Mouse (Mus musculus): ENCODE measurements around the gene Mrgprd. TPM values are rescaled to one million over a fixed set of nuclear protein-coding genes. Genes with fewer than 3 reads are reported as not detected.

Mrgprd gene
- not detected in 2 replicates for polyA plus RNA-seq (2015; fragmentation: Nextera tagmentation; extraction: Ambion mirVana)

GRCm38 (mm10) chr7:145314785-145315411 is at the start of gene Mrgprd:
Gene Mrgprd, plus strand, starts transcription at chr7:145314835.
- no peaks in the 10 kb centered on the region for H3K27me3 ChIP-seq
- H3K4me1 ChIP-seq: no peaks in the 10 kb centered on the region
- no peak for ATAC-seq (ENCODE audit: insufficient number of reproducible peaks, insufficient read depth, low FRiP score, low TSS enrichment, low read depth)
- no peaks in the 10 kb centered on the region for H3K36me3 ChIP-seq
- no peak within 1 kb of the TSS for H3K4me2 ChIP-seq
- WGBS: 93% methylated on average over 6 of the region's 6 CpGs
- H3K9ac ChIP-seq: no peak within 1 kb of the TSS
- no peaks in the 10 kb centered on the region for H3K9me3 ChIP-seq
- no peak within 1 kb of the TSS for H3K27ac ChIP-seq
- H3K4me3 ChIP-seq: no peak within 1 kb of the TSS

- Histone ChIP-seq H3K4me2 (no peak overlapping the region), H3K36me3 (peaks cover 74% of the 10 kb centered on the region)
- ATAC-seq (ENCODE audit: insufficient number of reproducible peaks, insufficient read depth, low FRiP score, low TSS enrichment, low read depth): no peak
These were observed 48.6 kb upstream of the Mrgprd start for GRCm38 (mm10) chr7:145266011-145266410.

GRCm38 (mm10) chr7:145268890-145269289 is 45.7 kb upstream of the Mrgprd start:
- H3K27ac ChIP-seq: no peak overlapping the region

More at GRCm38 (mm10) chr7:145266011-145266410, 48.6 kb upstream of the Mrgprd start:
- Histone ChIP-seq H3K4me1 (no peaks in the 10 kb centered on the region), H3K27ac (no peak overlapping the region), H3K4me3 (no peak overlapping the region), H3K9me3 (no peaks in the 10 kb centered on the region), H3K27me3 (no peaks in the 10 kb centered on the region), H3K9ac (no peak overlapping the region)
- WGBS: 92% methylated on average over 2 of the region's 2 CpGs

GRCm38 (mm10) chr7:145270955-145271354 is 43.7 kb upstream of the Mrgprd start:
- no peak overlapping the region for H3K9ac ChIP-seq
- H3K4me2 ChIP-seq: no peak overlapping the region
- peaks cover 96% of the 10 kb centered on the region for H3K36me3 ChIP-seq
- H3K4me1 ChIP-seq: no peaks in the 10 kb centered on the region
- no peak overlapping the region for H3K27ac ChIP-seq
- no peaks in the 10 kb centered on the region for H3K27me3 ChIP-seq
- H3K4me3 ChIP-seq: no peak overlapping the region
- WGBS: 84% methylated on average over 5 of the region's 5 CpGs
- H3K9me3 ChIP-seq: no peaks in the 10 kb centered on the region
- ATAC-seq (ENCODE audit: insufficient number of reproducible peaks, insufficient read depth, low FRiP score, low TSS enrichment, low read depth): no peak

More at GRCm38 (mm10) chr7:145268890-145269289, 45.7 kb upstream of the Mrgprd start:
- Histone ChIP-seq H3K4me2 (no peak overlapping the region), H3K4me3 (no peak overlapping the region), H3K27me3 (no peaks in the 10 kb centered on the region), H3K4me1 (no peaks in the 10 kb centered on the region), H3K9ac (no peak overlapping the region), H3K36me3 (peaks cover 95% of the 10 kb centered on the region), H3K9me3 (no peaks in the 10 kb centered on the region)
- WGBS: 89% methylated on average over 7 of the region's 7 CpGs
- no peak for ATAC-seq (ENCODE audit: insufficient number of reproducible peaks, insufficient read depth, low FRiP score, low TSS enrichment, low read depth)

- no peaks in the 10 kb centered on the region for H3K9me3 ChIP-seq
- no peak overlapping the region for H3K9ac ChIP-seq
- H3K27ac ChIP-seq: no peak overlapping the region
- no peak overlapping the region for H3K4me2 ChIP-seq
- 82% methylated on average over 3 of the region's 3 CpGs for WGBS
- H3K36me3 ChIP-seq: peaks cover 94% of the 10 kb centered on the region
- no peak for ATAC-seq (ENCODE audit: insufficient number of reproducible peaks, insufficient read depth, low FRiP score, low TSS enrichment, low read depth)
- H3K4me3 ChIP-seq: no peak overlapping the region
- H3K27me3 ChIP-seq: no peaks in the 10 kb centered on the region
- H3K4me1 ChIP-seq: no peaks in the 10 kb centered on the region
These were observed 39.1 kb upstream of the Mrgprd start for GRCm38 (mm10) chr7:145275488-145275887.

GRCm38 (mm10) chr7:145281396-145281795 is 33.2 kb upstream of the Mrgprd start:
- Histone ChIP-seq H3K36me3 (peaks cover 39% of the 10 kb centered on the region), H3K4me2 (no peak overlapping the region), H3K4me3 (no peak overlapping the region), H3K9ac (peak overlapping the region; percentile 79), H3K27me3 (no peaks in the 10 kb centered on the region), H3K4me1 (peaks cover 27% of the 10 kb centered on the region), H3K27ac (no peak overlapping the region), H3K9me3 (no peaks in the 10 kb centered on the region)
- WGBS: 75% methylated on average over 4 of the region's 4 CpGs
- ATAC-seq (ENCODE audit: insufficient number of reproducible peaks, insufficient read depth, low FRiP score, low TSS enrichment, low read depth): no peak

- H3K4me2 ChIP-seq: peak overlapping the region; percentile 85
- H3K36me3 ChIP-seq: peaks cover 25% of the 10 kb centered on the region
- 37% methylated on average over 4 of the region's 4 CpGs for WGBS
- peak overlapping the region; percentile 79 for H3K9ac ChIP-seq
- no peaks in the 10 kb centered on the region for H3K9me3 ChIP-seq
- peaks cover 27% of the 10 kb centered on the region for H3K4me1 ChIP-seq
- ATAC-seq (ENCODE audit: insufficient number of reproducible peaks, insufficient read depth, low FRiP score, low TSS enrichment, low read depth): no peak
- H3K4me3 ChIP-seq: peak overlapping the region; percentile 64
- H3K27me3 ChIP-seq: no peaks in the 10 kb centered on the region
- H3K27ac ChIP-seq: 0 out of 2 replicates have a peak overlapping the region, but pooled peaks have one; percentile 11
These were observed 31.6 kb upstream of the Mrgprd start for GRCm38 (mm10) chr7:145283041-145283440.

GRCm38 (mm10) chr7:145283487-145284187 is 31.0 kb upstream of the Mrgprd start, which contains the start of gene Tpcn2:
Gene Tpcn2, minus strand, starts transcription at chr7:145284011.
- peak; percentile 88 for ATAC-seq (ENCODE audit: insufficient number of reproducible peaks, insufficient read depth, low FRiP score, low TSS enrichment, low read depth)
- no peaks in the 10 kb centered on the region for H3K9me3 ChIP-seq
- H3K4me1 ChIP-seq: peaks cover 27% of the 10 kb centered on the region
- H3K27ac ChIP-seq: 0 out of 2 replicates have a peak within 1 kb of the TSS, but pooled peaks have one; percentile 11
- WGBS: 2% methylated on average over 18 of the region's 18 CpGs
- H3K36me3 ChIP-seq: peaks cover 19% of the 10 kb centered on the region
- H3K9ac ChIP-seq: peak within 1 kb of the TSS; percentile 79
- H3K4me2 ChIP-seq: peak within 1 kb of the TSS; percentile 85
- peak within 1 kb of the TSS; percentile 64 for H3K4me3 ChIP-seq
- H3K27me3 ChIP-seq: no peaks in the 10 kb centered on the region

GRCm38 (mm10) chr7:145284293-145284692 is 30.3 kb upstream of the Mrgprd start:
- Histone ChIP-seq H3K4me3 (peak overlapping the region; percentile 64), H3K27me3 (no peaks in the 10 kb centered on the region), H3K4me1 (peaks cover 28% of the 10 kb centered on the region), H3K27ac (no peak overlapping the region), H3K36me3 (peaks cover 12% of the 10 kb centered on the region), H3K9me3 (no peaks in the 10 kb centered on the region), H3K9ac (peak overlapping the region; percentile 79; the same call in 1 of the 2 replicates), H3K4me2 (peak overlapping the region; percentile 85)
- WGBS: 66% methylated on average over 3 of the region's 3 CpGs
- ATAC-seq (ENCODE audit: insufficient number of reproducible peaks, insufficient read depth, low FRiP score, low TSS enrichment, low read depth): no peak

- H3K4me1 ChIP-seq: peaks cover 35% of the 10 kb centered on the region
- 80% methylated on average over 4 of the region's 4 CpGs for WGBS
- ATAC-seq (ENCODE audit: insufficient number of reproducible peaks, insufficient read depth, low FRiP score, low TSS enrichment, low read depth): no peak
These were observed 29.2 kb upstream of the Mrgprd start for GRCm38 (mm10) chr7:145285476-145285875.

GRCm38 (mm10) chr7:145287410-145287809 is 27.2 kb upstream of the Mrgprd start:
- H3K36me3 ChIP-seq: no peaks in the 10 kb centered on the region
- no peak overlapping the region for H3K27ac ChIP-seq
- no peaks in the 10 kb centered on the region for H3K27me3 ChIP-seq
- no peak overlapping the region for H3K4me2 ChIP-seq
- H3K9ac ChIP-seq: no peak overlapping the region
- peaks cover 23% of the 10 kb centered on the region for H3K4me1 ChIP-seq
- ATAC-seq (ENCODE audit: insufficient number of reproducible peaks, insufficient read depth, low FRiP score, low TSS enrichment, low read depth): no peak
- no peak overlapping the region for H3K4me3 ChIP-seq
- 73% methylated on average over 6 of the region's 6 CpGs for WGBS
- H3K9me3 ChIP-seq: no peaks in the 10 kb centered on the region

More at GRCm38 (mm10) chr7:145285476-145285875, 29.2 kb upstream of the Mrgprd start:
- no peaks in the 10 kb centered on the region for H3K9me3 ChIP-seq
- no peak overlapping the region for H3K4me2 ChIP-seq
- no peak overlapping the region for H3K4me3 ChIP-seq
- H3K36me3 ChIP-seq: peaks cover under 1% of the 10 kb centered on the region; the same call in 1 of the 2 replicates
- H3K27me3 ChIP-seq: no peaks in the 10 kb centered on the region
- H3K9ac ChIP-seq: no peak overlapping the region
- H3K27ac ChIP-seq: no peak overlapping the region

Data from embryonic facial prominence, embryonic 13.5 days (tissue).